Mouse (Mus musculus): ENCODE measurements at regions not wholly inside any gene's neighbourhood (a gene's known extent, or its start where the extent isn't known, plus 50 kb on each side); places are given as distances from the start of the nearest gene placed in this dataset.

DNA sequence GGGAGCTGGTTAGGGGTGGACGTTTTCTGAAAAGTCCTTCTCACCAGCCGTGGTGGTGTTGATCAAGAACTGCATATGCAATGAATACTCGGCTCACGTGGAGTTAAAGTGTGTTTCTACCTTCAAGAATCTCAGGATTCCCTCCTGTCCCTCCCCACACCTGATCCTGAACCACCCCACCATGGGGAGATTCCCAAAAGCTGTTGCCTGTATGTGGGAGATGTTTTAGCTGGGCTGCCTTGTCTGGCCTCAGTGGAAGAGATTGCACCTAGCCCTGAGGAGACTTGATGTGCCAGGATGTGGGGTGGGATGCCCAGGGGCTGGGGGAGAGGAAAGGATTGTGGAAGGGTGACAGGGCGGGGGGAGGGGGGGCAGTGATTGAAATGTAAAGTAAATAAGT lies 119.9 kb upstream of the 1700016C15Rik start:
- Histone ChIP-seq H3K4me3 (replicated peaks in 1 of 3; ENCODE audit: low read depth in 2 of 3, low read length in 2 of 3, poor library complexity in 1 of 3) (no peak overlapping the region), H3K79me2 (replicated peaks; ENCODE audit: control insufficient read depth, extremely low read depth, insufficient read depth, poor library complexity, severe bottlenecking) (no peaks in the 10 kb centered on the region), H3K4me2 (ENCODE audit: insufficient read depth, low read depth, poor library complexity, severe bottlenecking) (no peak overlapping the region), H3K36me3 (replicated peaks in 1 of 2; ENCODE audit: control insufficient read depth in 1 of 2, insufficient read depth in 1 of 2, low read length in 1 of 2) (no peaks in the 10 kb centered on the region), H3K9ac (ENCODE audit: insufficient read depth, low read depth) (no peak overlapping the region), H3K27me3 (replicated peaks) (no peaks in the 10 kb centered on the region), H3K27ac (ENCODE audit: insufficient read depth, low read depth) (no peak overlapping the region), H3K9me3 (replicated peaks; ENCODE audit: low read length) (no peaks in the 10 kb centered on the region), H3K4me1 (ENCODE audit: control insufficient read depth in 1 of 2, insufficient read depth in 2 of 2) (no peaks in the 10 kb centered on the region)
- dilution Hi-C loops (cut with MboI; ENCODE audit: extremely low pct_ligation_motif_present, extremely low pct_unique_long_range_greater_than_20kb, low sequenced_read_pairs): no loop called here
- TF ChIP-seq TBP (conservative IDR thresholded peaks at IDR 0.05; ENCODE audit: low read depth, low read length) (no peak), HCFC1 (IDR thresholded peaks at IDR 0.05; ENCODE audit: low read depth, low read length) (no peak), MXI1 (IDR thresholded peaks at IDR 0.05; ENCODE audit: low read depth, low read length) (no peak), ZNF384 (IDR thresholded peaks at IDR 0.05; ENCODE audit: low read depth, low read length) (no peak), JUND (conservative IDR thresholded peaks at IDR 0.05; ENCODE audit: low read depth, low read length) (no peak), ETS1 (conservative IDR thresholded peaks at IDR 0.05; ENCODE audit: low read depth, low read length) (no peak), USF2 (conservative IDR thresholded peaks at IDR 0.05; ENCODE audit: low read depth, low read length) (no peak), UBTF (IDR thresholded peaks at IDR 0.05; ENCODE audit: low read depth, low read length) (no peak), CHD1 (IDR thresholded peaks at IDR 0.05; ENCODE audit: low read depth, low read length) (no peak), ELF1 (IDR thresholded peaks at IDR 0.05; ENCODE audit: low read depth, low read length) (no peak), JUN (IDR thresholded peaks at IDR 0.05; ENCODE audit: insufficient read depth, low read depth, low read length) (no peak), E2F4 (IDR thresholded peaks at IDR 0.05; ENCODE audit: insufficient replicate concordance, low read depth, low read length) (no peak), NELFE (IDR thresholded peaks at IDR 0.05; ENCODE audit: low read depth, low read length) (no peak), PAX5 (IDR thresholded peaks at IDR 0.05; ENCODE audit: low read length) (no peak), MAZ (IDR thresholded peaks at IDR 0.05; ENCODE audit: low read depth, low read length) (no peak), ZKSCAN1 (IDR thresholded peaks at IDR 0.05; ENCODE audit: borderline replicate concordance, low read depth, low read length) (no peak), ZC3H11A (IDR thresholded peaks at IDR 0.05; ENCODE audit: low read depth, low read length) (no peak), POLR2A (IDR thresholded peaks at IDR 0.05; ENCODE audit: low read depth, low read length) (no peak), MAX (IDR thresholded peaks at IDR 0.05; ENCODE audit: low read length) (no peak), RCOR1 (conservative IDR thresholded peaks at IDR 0.05; ENCODE audit: low read depth, low read length) (no peak)
- in situ Hi-C loops (cut with MboI; ENCODE audit: low pct_ligation_motif_present, low pct_unique_long_range_greater_than_20kb, low sequenced_read_pairs): no loop called here
- DNase-seq (ENCODE audit: extremely low read depth): no peak

DNA sequence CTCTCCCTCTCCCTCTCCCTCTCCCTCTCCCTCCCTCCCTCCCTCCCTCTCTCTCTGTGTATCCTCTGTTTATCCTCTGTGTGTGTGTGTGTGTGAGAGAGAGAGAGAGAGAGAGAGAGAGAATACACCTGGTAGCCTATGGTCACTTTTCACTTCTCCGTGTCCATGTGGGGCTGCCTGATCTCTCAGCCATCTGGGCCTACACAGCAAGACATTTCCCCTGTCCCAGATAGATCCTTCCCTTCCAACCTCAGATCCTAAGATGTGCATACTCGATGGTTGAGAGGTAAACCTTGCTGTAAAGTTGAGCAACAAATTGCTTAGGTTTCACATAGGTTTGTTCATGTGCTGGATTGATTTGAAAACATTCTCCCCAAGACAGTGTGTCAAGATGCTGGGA lies 119.5 kb upstream of the 1700016C15Rik start:
- in situ Hi-C loops (cut with MboI; ENCODE audit: low pct_ligation_motif_present, low pct_unique_long_range_greater_than_20kb, low sequenced_read_pairs): no loop called here
- Histone ChIP-seq H3K9ac (ENCODE audit: insufficient read depth, low read depth) (no peak overlapping the region), H3K27ac (ENCODE audit: insufficient read depth, low read depth) (no peak overlapping the region), H3K4me2 (ENCODE audit: insufficient read depth, low read depth, poor library complexity, severe bottlenecking) (no peak overlapping the region), H3K4me1 (ENCODE audit: control insufficient read depth in 1 of 2, insufficient read depth in 2 of 2) (no peaks in the 10 kb centered on the region), H3K4me3 (replicated peaks in 1 of 3; ENCODE audit: low read depth in 2 of 3, low read length in 2 of 3, poor library complexity in 1 of 3) (no peak overlapping the region), H3K27me3 (replicated peaks) (no peaks in the 10 kb centered on the region), H3K36me3 (replicated peaks in 1 of 2; ENCODE audit: control insufficient read depth in 1 of 2, insufficient read depth in 1 of 2, low read length in 1 of 2) (no peaks in the 10 kb centered on the region), H3K79me2 (replicated peaks; ENCODE audit: control insufficient read depth, extremely low read depth, insufficient read depth, poor library complexity, severe bottlenecking) (no peaks in the 10 kb centered on the region), H3K9me3 (replicated peaks; ENCODE audit: low read length) (no peaks in the 10 kb centered on the region)
- TF ChIP-seq KAT2A (IDR thresholded peaks at IDR 0.05; ENCODE audit: insufficient replicate concordance, low read length) (no peak), USF2 (conservative IDR thresholded peaks at IDR 0.05; ENCODE audit: low read depth, low read length) (no peak), TBP (conservative IDR thresholded peaks at IDR 0.05; ENCODE audit: low read depth, low read length) (no peak), MEF2A (IDR thresholded peaks at IDR 0.05; ENCODE audit: borderline replicate concordance, low read depth, low read length) (no peak), IRF4 (IDR thresholded peaks at IDR 0.05; ENCODE audit: low read depth, low read length) (no peak), ETS1 (conservative IDR thresholded peaks at IDR 0.05; ENCODE audit: low read depth, low read length) (no peak), MAZ (IDR thresholded peaks at IDR 0.05; ENCODE audit: low read depth, low read length) (no peak), ZKSCAN1 (IDR thresholded peaks at IDR 0.05; ENCODE audit: borderline replicate concordance, low read depth, low read length) (no peak), POLR2A (IDR thresholded peaks at IDR 0.05; ENCODE audit: low read depth, low read length) (no peak), PAX5 (IDR thresholded peaks at IDR 0.05; ENCODE audit: low read length) (no peak), MXI1 (IDR thresholded peaks at IDR 0.05; ENCODE audit: low read depth, low read length) (no peak), USF1 (IDR thresholded peaks at IDR 0.05; ENCODE audit: low read depth, low read length) (no peak), TCF12 (IDR thresholded peaks at IDR 0.05; ENCODE audit: low read depth, low read length) (no peak)
- dilution Hi-C loops (cut with MboI; ENCODE audit: extremely low pct_ligation_motif_present, extremely low pct_unique_long_range_greater_than_20kb, low sequenced_read_pairs): no loop called here
- DNase-seq (ENCODE audit: extremely low read depth): no peak

Measured in CH12.LX (cell line).